Mouse (Mus musculus) embryonic fibroblast, embryonic 13.5 days (primary cell): ENCODE results near the gene Ick. TPM values are rescaled to one million over a fixed set of nuclear protein-coding genes. Genes with fewer than 3 reads are reported as not detected.

ENCODE experiments used
- H3K27ac ChIP-seq: 2 replicates; pipeline ENCODE4 v1.5.1; 2012; ENCODE audit warnings: low read length, control low read depth, inconsistent platforms; ENCODE audit not compliant: insufficient read depth
- H3K4me1 ChIP-seq: 2 replicates; pipeline ENCODE4 v1.6.1; 2011; ENCODE audit warnings: low read length; ENCODE audit not compliant: control insufficient read depth, insufficient read depth
- H3K4me3 ChIP-seq: 2 replicates; pipeline ENCODE4 v1.5.1; 2011; ENCODE audit warnings: mild to moderate bottlenecking, control low read depth, low read length; ENCODE audit not compliant: insufficient read depth
- CTCF ChIP-seq: IDR thresholded peaks from 2 replicates; pipeline ENCODE4 v1.5.1; 2011; ENCODE audit warnings: mild to moderate bottlenecking, control low read depth, low read length, moderate library complexity, borderline replicate concordance; ENCODE audit not compliant: insufficient read depth
- POLR2A ChIP-seq: IDR thresholded peaks from 2 replicates; pipeline ENCODE4 v1.6.1; 2011; ENCODE audit warnings: low read depth, mild to moderate bottlenecking, control low read depth, low read length, moderate library complexity
- polyA plus RNA-seq: library from polyadenylated mRNA; stranded (reverse); fragments of >200 nt; gene quantifications from 2 replicates; pipeline ENCODE4 v1.2.4, GENCODE M21; 2011; ENCODE audit warnings: low read depth; ENCODE audit not compliant: missing spikeins, insufficient read length

The Ick gene
- polyA plus RNA-seq, 1 experiment = 34.0 TPM

GRCm38 (mm10) chr9:78112770-78113537 lies 4.0 kb downstream of the Ick start:
- TF ChIP-seq POLR2A (peak; percentile 71), CTCF (peak; percentile 79)
- H3K4me3 ChIP-seq = peak overlapping the region; percentile 96

DNA sequence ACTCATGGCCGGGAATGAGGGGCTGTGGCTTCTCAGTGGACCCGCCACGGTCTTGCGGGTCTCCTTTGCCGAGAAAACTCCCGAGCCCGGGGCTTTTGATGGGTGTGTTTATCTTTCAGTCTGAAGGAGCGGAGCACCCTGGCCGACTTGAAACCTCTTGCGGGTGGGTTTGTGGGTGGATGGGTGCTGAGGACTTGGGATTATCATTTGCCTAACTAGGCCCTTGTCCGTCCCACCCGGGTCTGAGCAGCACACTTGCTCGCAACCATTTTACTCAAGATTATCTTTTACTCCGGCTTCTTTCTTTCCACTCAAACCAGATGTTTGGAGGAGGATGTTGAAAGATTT lies 4.5 kb downstream of the Ick start:
- Histone ChIP-seq H3K4me1 (no peaks in the 10 kb centered on the region), H3K4me3 (peak overlapping the region; percentile 96), H3K27ac (peak overlapping the region; percentile 60; the same call in 1 of the 2 replicates)
- no peak for TF ChIP-seq POLR2A
- no peak for TF ChIP-seq CTCF

More at GRCm38 (mm10) chr9:78112770-78113537, 4.0 kb downstream of the Ick start:
- no peaks in the 10 kb centered on the region for H3K4me1 ChIP-seq
- H3K27ac ChIP-seq = peak overlapping the region; percentile 60

DNA sequence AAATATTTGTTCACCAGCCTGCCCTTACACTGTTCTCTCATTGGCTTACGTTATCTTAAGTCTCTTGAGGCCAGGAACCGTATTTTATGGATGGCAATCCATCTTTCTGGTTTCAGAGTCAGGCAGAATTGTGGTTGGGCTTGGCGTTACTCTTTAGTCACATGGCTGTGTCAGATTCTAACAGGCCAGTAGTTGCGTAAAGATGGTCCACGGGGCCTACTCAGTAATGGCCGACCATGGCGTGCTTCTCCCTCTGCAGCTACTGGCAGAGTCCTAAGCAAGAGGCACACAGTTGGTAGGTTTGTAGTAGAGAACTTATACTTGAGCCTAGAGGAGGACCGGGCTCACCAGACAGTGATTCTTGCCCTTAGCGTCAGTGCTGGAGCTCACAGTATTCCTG lies 6.8 kb downstream of the Ick start:
- no peak overlapping the region for H3K27ac ChIP-seq
- TF ChIP-seq POLR2A (no peak), CTCF (no peak)
- no peak overlapping the region for H3K4me3 ChIP-seq
- no peaks in the 10 kb centered on the region for H3K4me1 ChIP-seq

- TF ChIP-seq CTCF (no peak), POLR2A (no peak)
These were observed 8.7 kb downstream of the Ick start for GRCm38 (mm10) chr9:78117690-78118089.

DNA sequence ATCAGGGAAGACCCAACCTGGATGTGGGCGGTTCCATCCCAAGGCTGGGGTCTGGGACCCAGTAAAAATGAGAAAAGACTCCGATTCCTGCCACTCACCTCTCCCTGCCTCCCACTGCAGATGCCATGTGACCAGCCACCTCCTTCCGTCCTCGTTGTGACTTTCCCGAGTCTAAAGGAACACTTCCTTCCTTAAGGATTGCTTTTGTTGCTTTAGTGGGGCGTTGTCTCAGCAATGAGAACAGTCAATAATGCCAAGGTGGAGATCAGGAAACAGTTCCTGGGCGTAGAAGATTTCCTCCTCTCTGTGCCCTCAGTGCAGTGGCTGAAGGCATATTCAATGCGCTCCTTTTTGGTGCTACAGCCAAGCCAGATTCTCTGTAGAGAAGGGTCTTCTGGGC lies 12.4 kb downstream of the Ick start:
- no peak overlapping the region for H3K27ac ChIP-seq

More at GRCm38 (mm10) chr9:78117690-78118089, 8.7 kb downstream of the Ick start:
- H3K27ac ChIP-seq = no peak overlapping the region
- H3K4me1 ChIP-seq = no peaks in the 10 kb centered on the region
- H3K4me3 ChIP-seq = no peak overlapping the region

GRCm38 (mm10) chr9:78121985-78122384 lies 13.0 kb downstream of the Ick start:
- TF ChIP-seq CTCF = no peak
- TF ChIP-seq POLR2A = no peak
- H3K4me3 ChIP-seq = no peak overlapping the region
- no peaks in the 10 kb centered on the region for H3K4me1 ChIP-seq
- no peak overlapping the region for H3K27ac ChIP-seq

More for the DNA sequence above, 12.4 kb downstream of the Ick start:
- H3K4me1 ChIP-seq = no peaks in the 10 kb centered on the region
- no peak overlapping the region for H3K4me3 ChIP-seq
- TF ChIP-seq CTCF (no peak), POLR2A (no peak)

- Histone ChIP-seq H3K4me3 (no peak overlapping the region), H3K27ac (no peak overlapping the region), H3K4me1 (no peaks in the 10 kb centered on the region)
- TF ChIP-seq POLR2A = no peak
- no peak for TF ChIP-seq CTCF
These were observed 14.1 kb downstream of the Ick start for GRCm38 (mm10) chr9:78122939-78123712.

DNA sequence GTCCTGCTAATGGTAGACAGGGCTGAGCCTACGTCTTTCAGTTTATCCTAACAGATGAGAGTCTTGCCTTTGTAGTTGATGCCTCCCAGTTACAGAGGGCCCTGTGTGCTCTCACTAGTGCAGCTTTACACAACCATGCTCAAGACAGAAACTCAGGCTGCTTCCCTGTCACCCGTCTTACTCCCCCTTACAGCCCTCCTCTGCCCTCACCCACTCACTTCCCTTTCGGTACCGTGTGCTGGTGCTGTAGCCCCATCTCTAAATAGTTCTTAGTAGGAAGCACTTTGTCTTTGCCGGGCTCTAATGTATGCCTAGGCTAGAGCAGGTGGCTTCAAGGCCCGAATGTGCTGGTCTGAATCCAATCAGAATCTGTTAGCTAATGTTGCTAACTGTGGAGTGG lies 15.3 kb downstream of the Ick start:
- no peak for TF ChIP-seq POLR2A
- no peak for TF ChIP-seq CTCF
- Histone ChIP-seq H3K4me1 (no peaks in the 10 kb centered on the region), H3K27ac (no peak overlapping the region), H3K4me3 (no peak overlapping the region)

DNA sequence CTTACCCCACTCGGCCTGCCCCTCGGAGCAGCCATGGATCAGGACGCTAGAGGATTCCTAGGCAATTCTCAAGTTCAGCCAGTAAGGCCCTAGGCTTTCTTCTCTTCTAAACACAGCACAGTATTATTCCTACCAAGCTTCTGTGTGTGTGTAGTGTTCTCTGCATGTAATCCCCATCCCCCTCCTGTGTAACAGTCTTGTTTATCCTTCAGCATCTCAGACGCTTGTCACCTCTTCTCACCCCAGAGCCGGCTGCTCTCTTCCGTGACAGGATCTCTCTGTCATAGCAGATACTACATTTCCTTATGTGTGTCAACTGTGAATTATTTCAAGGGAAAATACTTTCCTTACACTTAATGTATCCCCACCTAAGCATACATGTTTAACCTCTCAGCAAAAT lies 17.0 kb downstream of the Ick start:
- no peak overlapping the region for H3K4me3 ChIP-seq
- TF ChIP-seq CTCF = no peak
- TF ChIP-seq POLR2A = no peak
- H3K27ac ChIP-seq = no peak overlapping the region
- H3K4me1 ChIP-seq = no peaks in the 10 kb centered on the region

GRCm38 (mm10) chr9:78126643-78127042 lies 17.7 kb downstream of the Ick start:
- no peak for TF ChIP-seq POLR2A
- no peak overlapping the region for H3K4me3 ChIP-seq

More at GRCm38 (mm10) chr9:78126643-78127042, 17.7 kb downstream of the Ick start:
- no peak overlapping the region for H3K27ac ChIP-seq
- H3K4me1 ChIP-seq = no peaks in the 10 kb centered on the region
